Mouse (Mus musculus) layer of hippocampus, postnatal 14 days (tissue): ENCODE data around the gene Mrtfb. TPM values are rescaled to one million over a fixed set of nuclear protein-coding genes. Genes with fewer than 3 reads are reported as not detected.
"Not testable (repeated sequence)": the region's sequence is repeated elsewhere in the genome, so short reads cannot be mapped to it uniquely, and the experiment has no call there.

Experiments
- DNase-seq, 2 experiments: peaks; one replicate each; pipeline ENCODE4 v3.0.0; 2021 to 2022; ENCODE audit warnings: low spot score in 2 of 2, mixed read lengths in 1 of 2
- total RNA-seq, 2 experiments: library from RNA; stranded (reverse); gene quantifications; 2 replicates each; pipeline ENCODE4 v1.2.3; 2021

Gene Mrtfb
- total RNA-seq, 2 experiments from 2014 or later = 118 to 123 TPM

- DNase-seq = not testable (repeated sequence)
These were observed 89.5 kb downstream of the Mrtfb start for GRCm38 (mm10) chr16:13345822-13346221.

- DNase-seq = no peak
These were observed 94.4 kb downstream of the Mrtfb start for GRCm38 (mm10) chr16:13350729-13351128.

GRCm38 (mm10) chr16:13351268-13351667 lies 95.0 kb downstream of the Mrtfb start:
- no peak for DNase-seq

GRCm38 (mm10) chr16:13353927-13354326 lies 97.6 kb downstream of the Mrtfb start:
- no peak for DNase-seq

- no peak for DNase-seq
These were observed 98.2 kb downstream of the Mrtfb start for GRCm38 (mm10) chr16:13354431-13354830.

GRCm38 (mm10) chr16:13357806-13358679 lies 101.8 kb downstream of the Mrtfb start:
- peak; percentile 74 to 88 for DNase-seq

GRCm38 (mm10) chr16:13358741-13359140 lies 102.5 kb downstream of the Mrtfb start:
- no peak for DNase-seq

- peak in 1 of 2 experiments; percentile 40 for DNase-seq
These were observed 103.2 kb downstream of the Mrtfb start for GRCm38 (mm10) chr16:13359405-13359858.

GRCm38 (mm10) chr16:13360208-13360607 lies 103.9 kb downstream of the Mrtfb start:
- no peak for DNase-seq

GRCm38 (mm10) chr16:13360835-13361234 lies 104.6 kb downstream of the Mrtfb start:
- DNase-seq = no peak

GRCm38 (mm10) chr16:13363141-13363540 lies 106.9 kb downstream of the Mrtfb start:
- DNase-seq = no peak

- DNase-seq = no peak
These were observed 107.9 kb downstream of the Mrtfb start for GRCm38 (mm10) chr16:13364145-13364544.

GRCm38 (mm10) chr16:13366256-13366655 lies 110.0 kb downstream of the Mrtfb start:
- DNase-seq = no peak

- DNase-seq = peak in 1 of 2 experiments; percentile 24
These were observed 110.7 kb downstream of the Mrtfb start for GRCm38 (mm10) chr16:13366802-13367465.

- no peak for DNase-seq
These were observed 111.2 kb downstream of the Mrtfb start for GRCm38 (mm10) chr16:13367466-13367856.

GRCm38 (mm10) chr16:13368645-13369044 lies 112.4 kb downstream of the Mrtfb start:
- DNase-seq = no peak

- peak; percentile 65 to 79 for DNase-seq
These were observed 115.5 kb downstream of the Mrtfb start for GRCm38 (mm10) chr16:13371740-13372287.

GRCm38 (mm10) chr16:13372899-13373533 lies 116.7 kb downstream of the Mrtfb start:
- no peak for DNase-seq

GRCm38 (mm10) chr16:13376947-13377486 lies 120.7 kb downstream of the Mrtfb start:
- no peak for DNase-seq

- no peak for DNase-seq
These were observed 121.9 kb downstream of the Mrtfb start for GRCm38 (mm10) chr16:13378157-13378556.

GRCm38 (mm10) chr16:13379865-13380264 lies 123.6 kb downstream of the Mrtfb start:
- DNase-seq = no peak
